Mouse (Mus musculus) MEL (cell line): ENCODE measurements around the gene Kcnip1. TPM values are rescaled to one million over a fixed set of nuclear protein-coding genes. Genes with fewer than 3 reads are reported as not detected.

Experiments
- DNase-seq: peaks from one replicate; pipeline ENCODE4 v3.0.0; 2011; ENCODE audit warnings: low read depth, low spot score
- H3K27ac ChIP-seq: 2 replicates; pipeline ENCODE4 v1.5.1; 2012; ENCODE audit warnings: low read depth, mild to moderate bottlenecking, control low read depth, low read length, moderate library complexity; ENCODE audit not compliant: control insufficient read depth
- H3K27me3 ChIP-seq, 2 experiments: fragments of 150-350 bp in 1 of 2; sonication (generic) in 1 of 2; 2 replicates each; pipeline ENCODE4 v1.6.1; 2012; ENCODE audit warnings: low read length in 2 of 2, mild to moderate bottlenecking in 2 of 2, improper control_type of control experiment in 1 of 2, moderate library complexity in 1 of 2; ENCODE audit not compliant: insufficient read depth in 2 of 2, control insufficient read depth in 1 of 2
- H3K36me3 ChIP-seq, 2 experiments: 2 replicates each; pipeline ENCODE4 v1.6.1; 2012 to 2014; ENCODE audit warnings: low read length in 2 of 2, improper control_type of control experiment in 1 of 2, inconsistent platforms in 1 of 2, mild to moderate bottlenecking in 1 of 2; ENCODE audit not compliant: insufficient read depth in 2 of 2, control insufficient read depth in 1 of 2
- H3K4me1 ChIP-seq, 2 experiments: fragments of 150-350 bp in 1 of 2; sonication (generic) in 1 of 2; 2 replicates each; pipeline ENCODE4 v1.6.1; 2012; ENCODE audit warnings: low read length in 2 of 2, improper control_type of control experiment in 1 of 2, mild to moderate bottlenecking in 1 of 2; ENCODE audit not compliant: insufficient read depth in 2 of 2, control insufficient read depth in 1 of 2
- H3K4me3 ChIP-seq, 2 experiments: fragments of 150-350 bp in 1 of 2; sonication (generic) in 1 of 2; 2 replicates each; pipeline ENCODE4 v1.5.1; 2012; ENCODE audit warnings: low read depth in 2 of 2, low read length in 2 of 2, mild to moderate bottlenecking in 2 of 2, moderate library complexity in 2 of 2, control low read depth in 1 of 2, improper control_type of control experiment in 1 of 2; ENCODE audit not compliant: control insufficient read depth in 1 of 2, insufficient read depth in 1 of 2
- H3K79me2 ChIP-seq: 2 replicates; pipeline ENCODE4 v1.6.1; 2012; ENCODE audit warnings: mild to moderate bottlenecking, low read length, moderate library complexity; ENCODE audit not compliant: control insufficient read depth, poor library complexity, insufficient read depth
- H3K9ac ChIP-seq: 2 replicates; pipeline ENCODE4 v1.6.1; 2012; ENCODE audit warnings: low read depth, mild to moderate bottlenecking, control low read depth, low read length, moderate library complexity; ENCODE audit not compliant: control insufficient read depth, poor library complexity, severe bottlenecking
- H3K9me3 ChIP-seq: fragments of 150-350 bp; sonication (generic); replicated peaks from 2 replicates; pipeline ENCODE4 v1.6.1; 2012; ENCODE audit warnings: mild to moderate bottlenecking, low read length, improper control_type of control experiment, moderate library complexity; ENCODE audit not compliant: insufficient read depth
- BHLHE40 ChIP-seq: IDR thresholded peaks from 2 replicates; pipeline ENCODE4 v1.6.1; 2012; ENCODE audit warnings: low read depth, mild to moderate bottlenecking, inconsistent platforms, low read length, improper control_type of control experiment, borderline replicate concordance
- CHD1 ChIP-seq: IDR thresholded peaks from 2 replicates; pipeline ENCODE4 v1.6.1; 2012; ENCODE audit warnings: low read depth, mild to moderate bottlenecking, inconsistent platforms, low read length, improper control_type of control experiment
- CTCF ChIP-seq, 3 experiments: IDR thresholded peaks in 2 of 3; conservative IDR thresholded peaks in 1 of 3; 2 replicates each; pipeline ENCODE4 v1.5.1; 2011 to 2012; ENCODE audit warnings: low read length in 3 of 3, low read depth in 2 of 3, mild to moderate bottlenecking in 2 of 3, improper control_type of control experiment in 1 of 3, inconsistent platforms in 1 of 3, mixed read lengths in 1 of 3, moderate library complexity in 1 of 3; ENCODE audit not compliant: control insufficient read depth in 1 of 3, insufficient read depth in 1 of 3, poor library complexity in 1 of 3, severe bottlenecking in 1 of 3
- E2F4 ChIP-seq: IDR thresholded peaks from 2 replicates; pipeline ENCODE4 v1.6.1; 2011; ENCODE audit warnings: low read depth, low read length, improper control_type of control experiment, borderline replicate concordance
- EP300 ChIP-seq, 2 experiments: IDR thresholded peaks; 2 replicates each; pipeline ENCODE4 v1.6.1; 2011; ENCODE audit warnings: improper control_type of control experiment in 2 of 2, low read length in 2 of 2, low read depth in 1 of 2, mild to moderate bottlenecking in 1 of 2
- ETS1 ChIP-seq: IDR thresholded peaks from 2 replicates; pipeline ENCODE4 v1.6.1; 2012; ENCODE audit warnings: low read depth, mild to moderate bottlenecking, inconsistent platforms, low read length, improper control_type of control experiment, moderate library complexity
- GABPA ChIP-seq: IDR thresholded peaks from 2 replicates; pipeline ENCODE4 v1.6.1; 2012; ENCODE audit warnings: low read depth, mild to moderate bottlenecking, inconsistent platforms, low read length, improper control_type of control experiment, moderate library complexity
- HCFC1 ChIP-seq: IDR thresholded peaks from 2 replicates; pipeline ENCODE4 v1.6.1; 2012; ENCODE audit warnings: low read depth, mild to moderate bottlenecking, inconsistent platforms, low read length, improper control_type of control experiment, moderate library complexity
- JUND ChIP-seq: IDR thresholded peaks from 2 replicates; pipeline ENCODE4 v1.6.1; 2011; ENCODE audit warnings: low read depth, mild to moderate bottlenecking, improper control_type of control experiment, low read length
- MAX ChIP-seq: IDR thresholded peaks from 2 replicates; pipeline ENCODE4 v1.6.1; 2011; ENCODE audit warnings: low read length, improper control_type of control experiment
- MEF2A ChIP-seq: IDR thresholded peaks from 2 replicates; pipeline ENCODE4 v1.6.1; 2014; ENCODE audit warnings: low read depth, mild to moderate bottlenecking, inconsistent platforms, low read length, improper control_type of control experiment; ENCODE audit not compliant: poor library complexity, insufficient replicate concordance, severe bottlenecking; ENCODE audit errors: extremely low read depth
- MXI1 ChIP-seq: IDR thresholded peaks from 2 replicates; pipeline ENCODE4 v1.6.1; 2011; ENCODE audit warnings: mild to moderate bottlenecking, low read depth, low read length, improper control_type of control experiment
- MYC ChIP-seq: IDR thresholded peaks from 2 replicates; pipeline ENCODE4 v1.6.1; 2011; ENCODE audit warnings: low read depth, mild to moderate bottlenecking, low read length, improper control_type of control experiment, moderate library complexity
- POLR2AphosphoS5 ChIP-seq: IDR thresholded peaks from 2 replicates; pipeline ENCODE4 v1.6.1; 2012; ENCODE audit warnings: low read depth, borderline replicate concordance, mild to moderate bottlenecking, inconsistent platforms, low read length, moderate library complexity, mixed read lengths
- SIN3A ChIP-seq: IDR thresholded peaks from 2 replicates; pipeline ENCODE4 v1.6.1; 2012; ENCODE audit warnings: low read length, improper control_type of control experiment, inconsistent platforms
- SMC3 ChIP-seq: IDR thresholded peaks from 2 replicates; pipeline ENCODE4 v1.6.1; 2011; ENCODE audit warnings: low read depth, low read length, improper control_type of control experiment
- TAL1 ChIP-seq: IDR thresholded peaks from 2 replicates; pipeline ENCODE4 v1.6.1; 2012; ENCODE audit warnings: mild to moderate bottlenecking, inconsistent platforms, low read length, moderate library complexity, mixed read lengths
- USF1 ChIP-seq: IDR thresholded peaks from 2 replicates; pipeline ENCODE4 v1.6.1; 2014; ENCODE audit warnings: low read depth, mild to moderate bottlenecking, inconsistent platforms, low read length, improper control_type of control experiment, moderate library complexity
- USF2 ChIP-seq, 2 experiments: IDR thresholded peaks; 2 replicates each; pipeline ENCODE4 v1.6.1; 2011 to 2012; ENCODE audit warnings: improper control_type of control experiment in 2 of 2, low read length in 2 of 2, borderline replicate concordance in 1 of 2, inconsistent platforms in 1 of 2, low read depth in 1 of 2, mild to moderate bottlenecking in 1 of 2; ENCODE audit not compliant: insufficient read depth in 1 of 2
- ZMIZ1 ChIP-seq: IDR thresholded peaks from 2 replicates; pipeline ENCODE4 v1.6.1; 2012; ENCODE audit warnings: low read depth, mild to moderate bottlenecking, inconsistent platforms, low read length, improper control_type of control experiment, moderate library complexity
- ZNF384 ChIP-seq: IDR thresholded peaks from 2 replicates; pipeline ENCODE4 v1.6.1; 2012; ENCODE audit warnings: low read depth, mild to moderate bottlenecking, inconsistent platforms, low read length, improper control_type of control experiment
- polyA plus RNA-seq, 2 experiments: library from polyadenylated mRNA; stranded (reverse) in 1 of 2; unstranded in 1 of 2; fragments of >175 nt in 1 of 2; fragments of >200 nt in 1 of 2; gene quantifications; 2 replicates each; pipeline versions ENCODE4 v1.2.1 to v1.2.4; 2012; ENCODE audit warnings: low replicate concordance in 2 of 2, low read depth in 1 of 2; ENCODE audit not compliant: insufficient read length in 2 of 2, insufficient read depth in 1 of 2, missing spikeins in 1 of 2
- total RNA-seq: library from RNA; depleted of rRNA; stranded (reverse); fragments of 300-350 nt; gene quantifications from 2 replicates; pipeline ENCODE4 v1.2.3, GENCODE M21; 2012

Kcnip1 gene
- total and polyA plus RNA-seq, 3 experiments = 0.04 to 0.06 TPM; not detected in 1

DNA sequence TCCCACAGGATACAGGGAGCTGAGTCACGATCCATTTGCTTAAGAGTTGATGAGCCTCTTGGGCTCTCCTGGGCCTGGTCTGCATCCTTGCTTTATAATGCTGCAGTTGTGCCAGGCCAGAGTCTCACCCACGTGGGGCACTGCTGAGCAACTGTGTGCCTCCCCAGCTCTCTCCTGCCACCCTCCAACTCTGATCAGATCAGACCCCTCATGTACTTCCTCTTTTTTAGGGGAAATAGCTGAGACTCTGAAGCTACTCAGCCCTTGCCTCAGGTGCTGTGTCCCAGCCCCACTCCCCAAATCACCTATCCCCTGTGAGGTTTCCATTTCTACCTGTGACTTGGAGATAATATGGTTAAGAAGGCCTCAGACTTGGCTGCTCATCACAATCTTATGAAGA, 27.6 kb downstream of the Kcnip1 start (continued):
- peak; percentile 67 to 91 for TF ChIP-seq EP300 (IDR thresholded peaks at IDR 0.05; ENCODE audit: low read depth in 1 of 2, low read length in 2 of 2)
- TF ChIP-seq MXI1 = peak; percentile 84

DNA sequence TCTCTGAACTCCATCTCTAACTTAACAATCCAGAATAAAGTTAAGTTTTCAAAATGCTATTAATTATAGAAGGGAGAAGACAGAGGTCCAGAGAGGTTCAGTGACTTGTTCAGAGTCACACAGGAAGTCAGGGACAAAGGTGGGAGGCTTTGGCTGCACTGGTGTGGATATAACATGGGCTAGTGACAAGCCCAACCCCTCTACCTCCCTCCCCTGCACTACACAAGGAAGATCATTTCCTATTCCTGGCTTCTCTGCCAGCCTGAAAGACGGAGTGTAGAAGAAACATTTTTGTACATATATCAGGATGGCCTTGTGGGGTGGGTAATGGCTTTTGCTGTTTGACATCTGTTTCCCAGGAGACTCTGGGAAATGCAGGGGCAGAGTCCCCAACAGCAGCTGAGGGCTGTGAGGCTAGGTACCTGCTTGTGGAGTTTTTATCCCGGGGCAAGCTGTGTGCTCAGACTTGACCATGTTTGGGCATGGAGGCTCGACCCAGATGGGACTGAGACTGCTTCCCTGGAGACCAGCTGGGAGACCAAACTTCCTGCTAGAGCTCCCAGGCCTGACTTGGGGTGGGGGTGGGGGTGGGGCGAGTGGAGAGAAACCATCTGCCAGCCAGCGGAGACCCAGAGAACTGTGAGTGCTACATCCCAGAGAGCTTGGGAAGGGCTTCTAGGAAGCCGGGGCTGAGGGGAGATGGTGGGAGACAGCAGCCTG, 30.1 kb downstream of the Kcnip1 start, which contains the start of gene Kcnmb1:
TSS of gene Kcnmb1 (plus strand) at position 326 of the 720 bp plus-strand sequence.
- DNase-seq = no peak
- no peak within 1 kb of the TSS for H3K9ac ChIP-seq
- H3K27ac ChIP-seq = no peak within 1 kb of the TSS
- H3K36me3 ChIP-seq = peaks cover 0 to 32% of the 10 kb centered on the region in 2 experiments; a peak in 2 of 4 replicates
- no peaks in the 10 kb centered on the region for H3K79me2 ChIP-seq
- H3K4me1 ChIP-seq = peaks cover 21 to 36% of the 10 kb centered on the region in 2 experiments
- TF ChIP-seq JUND (no peak), HCFC1 (no peak), MYC (no peak), MEF2A (no peak), E2F4 (no peak), MAX (no peak), TAL1 (no peak), GABPA (no peak), SMC3 (no peak), USF1 (no peak), ZNF384 (no peak), SIN3A (no peak), CHD1 (no peak)
- H3K27me3 ChIP-seq = no peaks in the 10 kb centered on the region
- H3K9me3 ChIP-seq = no peaks in the 10 kb centered on the region
- no peak within 1 kb of the TSS for H3K4me3 ChIP-seq

DNA sequence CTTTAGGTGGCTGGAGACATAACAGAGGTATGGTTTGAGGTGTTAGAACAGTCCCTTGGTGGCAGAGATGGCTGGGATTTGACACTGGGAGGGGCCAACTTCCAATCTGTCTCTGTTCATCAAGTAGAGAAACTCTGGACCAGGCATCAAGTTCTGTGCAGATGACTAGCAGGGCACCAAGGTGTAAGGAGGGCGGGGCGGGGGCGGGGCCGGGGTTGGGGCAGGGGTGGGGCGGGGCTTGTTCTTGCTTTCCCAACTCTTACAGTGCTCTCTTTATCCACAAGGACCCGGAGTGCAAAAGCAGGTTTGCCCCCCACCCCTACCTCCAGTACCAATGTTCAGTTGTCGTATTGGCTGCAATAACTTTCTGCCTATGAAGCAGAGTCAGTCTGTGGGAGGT, 30.8 kb downstream of the Kcnip1 start:
- Histone ChIP-seq H3K27me3 (no peaks in the 10 kb centered on the region), H3K9me3 (no peaks in the 10 kb centered on the region), H3K36me3 (peaks cover 0 to 28% of the 10 kb centered on the region in 2 experiments; a peak in 2 of 4 replicates), H3K79me2 (no peaks in the 10 kb centered on the region), H3K4me1 (peaks cover 17 to 32% of the 10 kb centered on the region in 2 experiments), H3K27ac (no peak overlapping the region), H3K4me3 (no peak overlapping the region), H3K9ac (no peak overlapping the region)
- DNase-seq = no peak
- no peak for TF ChIP-seq GABPA
- TF ChIP-seq ZNF384 = no peak
- TF ChIP-seq CTCF (IDR thresholded peaks at IDR 0.05 in 2 of 3, conservative IDR thresholded peaks at IDR 0.05 in 1 of 3; ENCODE audit: control insufficient read depth in 1 of 3, insufficient read depth in 1 of 3, low read depth in 2 of 3, low read length in 3 of 3, poor library complexity in 1 of 3, severe bottlenecking in 1 of 3) = no peak
- no peak for TF ChIP-seq ETS1
- TF ChIP-seq BHLHE40 = no peak
- TF ChIP-seq MXI1 = no peak
- TF ChIP-seq USF2 (IDR thresholded peaks at IDR 0.05; ENCODE audit: borderline replicate concordance in 1 of 2, insufficient read depth in 1 of 2, low read depth in 1 of 2, low read length in 2 of 2) = no peak
- TF ChIP-seq POLR2AphosphoS5 = no peak
- no peak for TF ChIP-seq SIN3A
- no peak for TF ChIP-seq MYC
- no peak for TF ChIP-seq ZMIZ1
